Mouse (Mus musculus) adrenal gland, postnatal 25 days (tissue): ENCODE results near the gene Erc2. TPM values are rescaled to one million over a fixed set of nuclear protein-coding genes. Genes with fewer than 3 reads are reported as not detected.

Experiments
- DNase-seq: peaks from one replicate; pipeline ENCODE4 v3.0.0; 2021; ENCODE audit warnings: mixed read lengths
- total RNA-seq: library from RNA; stranded (reverse); gene quantifications from 2 replicates; pipeline ENCODE4 v1.2.3, GENCODE M21; 2021

The Erc2 gene
- total RNA-seq, 1 experiment from 2014 or later, result 15.2 TPM

- no peak for DNase-seq
These were observed 570.6 kb downstream of the Erc2 start for GRCm38 (mm10) chr14:28192711-28193364.

GRCm38 (mm10) chr14:28203874-28204273 lies 581.6 kb downstream of the Erc2 start:
- no peak for DNase-seq

- no peak for DNase-seq
These were observed 584.1 kb downstream of the Erc2 start for GRCm38 (mm10) chr14:28206303-28206702.

GRCm38 (mm10) chr14:28225550-28225949 lies 603.3 kb downstream of the Erc2 start:
- no peak for DNase-seq

GRCm38 (mm10) chr14:28230563-28230962 lies 608.3 kb downstream of the Erc2 start:
- no peak for DNase-seq

GRCm38 (mm10) chr14:28231241-28231640 lies 609.0 kb downstream of the Erc2 start:
- DNase-seq, result no peak

GRCm38 (mm10) chr14:28238336-28239048 lies 616.3 kb downstream of the Erc2 start:
- no peak for DNase-seq

- no peak for DNase-seq
These were observed 617.9 kb downstream of the Erc2 start for GRCm38 (mm10) chr14:28240111-28240510.

GRCm38 (mm10) chr14:28242743-28243142 lies 620.5 kb downstream of the Erc2 start:
- no peak for DNase-seq

GRCm38 (mm10) chr14:28243474-28243873 lies 621.2 kb downstream of the Erc2 start:
- no peak for DNase-seq

- no peak for DNase-seq
These were observed 640.5 kb downstream of the Erc2 start for GRCm38 (mm10) chr14:28262706-28263105.

- no peak for DNase-seq
These were observed 645.1 kb downstream of the Erc2 start for GRCm38 (mm10) chr14:28267367-28267766.

GRCm38 (mm10) chr14:28271846-28272245 lies 649.6 kb downstream of the Erc2 start:
- DNase-seq, result no peak

GRCm38 (mm10) chr14:28273669-28274068 lies 651.4 kb downstream of the Erc2 start:
- no peak for DNase-seq

GRCm38 (mm10) chr14:28274826-28275225 lies 652.6 kb downstream of the Erc2 start:
- DNase-seq, result no peak

- DNase-seq, result no peak
These were observed 656.7 kb downstream of the Erc2 start for GRCm38 (mm10) chr14:28278951-28279350.

GRCm38 (mm10) chr14:28280376-28280775 lies 658.1 kb downstream of the Erc2 start:
- DNase-seq, result no peak

GRCm38 (mm10) chr14:28283319-28284095 lies 661.3 kb downstream of the Erc2 start:
- DNase-seq, result peak; percentile 34

- peak; percentile 15 for DNase-seq
These were observed 664.3 kb downstream of the Erc2 start for GRCm38 (mm10) chr14:28286511-28286910.

- DNase-seq, result no peak
These were observed 666.0 kb downstream of the Erc2 start for GRCm38 (mm10) chr14:28288196-28288595.

GRCm38 (mm10) chr14:28288926-28289325 lies 666.7 kb downstream of the Erc2 start:
- no peak for DNase-seq

- no peak for DNase-seq
These were observed 671.7 kb downstream of the Erc2 start for GRCm38 (mm10) chr14:28293921-28294320.

- no peak for DNase-seq
These were observed 672.9 kb downstream of the Erc2 start for GRCm38 (mm10) chr14:28295145-28295544.
